Mouse (Mus musculus): ENCODE data around the gene Gm9639.
"Not testable (repeated sequence)": the region's sequence is repeated elsewhere in the genome, so short reads cannot be mapped to it uniquely, and the experiment has no call there.

DNA sequence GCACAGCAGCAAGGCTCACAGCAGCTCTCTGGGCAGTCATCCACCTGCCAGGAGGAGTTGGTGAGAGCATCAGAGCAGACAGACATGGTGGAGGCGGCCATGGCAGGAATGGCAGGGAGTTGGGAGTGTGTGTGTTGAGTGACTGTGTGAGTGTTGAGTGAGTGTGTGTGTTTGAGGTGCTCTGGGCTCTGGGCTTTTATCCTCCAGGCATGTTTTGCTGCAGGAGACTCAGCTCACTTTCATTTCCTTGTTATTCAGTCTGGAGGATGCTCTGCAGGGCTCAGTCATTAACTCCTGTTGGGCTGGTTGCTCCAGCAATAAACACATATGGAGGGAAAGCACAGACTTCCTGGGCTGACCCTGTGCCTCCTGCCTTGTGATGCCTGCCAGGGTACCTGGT, 18.0 kb downstream of the Gm9639 start, which contains the start of gene Gm7138:
- TF ChIP-seq CTCF (IDR thresholded peaks at IDR 0.05; ENCODE audit: borderline replicate concordance, extremely low read depth, insufficient read depth, insufficient read length); POLR2A (IDR thresholded peaks at IDR 0.05; ENCODE audit: borderline replicate concordance, extremely low read depth, insufficient read depth, insufficient read length, poor library complexity, severe bottlenecking): not testable (repeated sequence)

All from brain, embryonic 14.5 days (tissue).